Comparison of ENCODE assay signal across 29 mouse cellular contexts in genomic region chr3:129400092-129400924, GRCm38 (mm10).
DNase-seq lines count a peak whose midpoint lies in the region; ATAC-seq and TF ChIP-seq lines count a peak whose summit lies in the region.
"Had no signal": no experiment of that assay in that cellular context is flagged by ENCODE, and none has a peak within 500 bp of the region (broad histone marks: within the 10 kb centered on the region; RNA-seq: fewer than 3 reads in every experiment).

No protein-coding gene starts in this region.

- no peak overlapping the region for H3K4me3 ChIP-seq in forebrain, embryonic 11.5 days (ENCODE audit: low read depth, low read length)
- H3K4me3 ChIP-seq in forebrain, embryonic 13.5 days = no peak overlapping the region
- H3K4me3 ChIP-seq in midbrain, embryonic 11.5 days (ENCODE audit: low read depth, low read length) = no peak overlapping the region
- no peak overlapping the region for H3K4me3 ChIP-seq in midbrain, postnatal 0 days (ENCODE audit: low read depth, low read length)
- H3K4me3 ChIP-seq: embryonic facial prominence, embryonic 15.5 days; hindbrain, embryonic 10.5 days; hindbrain, embryonic 15.5 days; limb, embryonic 10.5 days; limb, embryonic 15.5 days; neural tube, embryonic 13.5 days; stomach, embryonic 15.5 days had no signal

- DNase-seq in forebrain, embryonic 11.5 days (ENCODE audit: low spot score) = no peak
- DNase-seq in midbrain, embryonic 11.5 days (ENCODE audit: low spot score, missing footprints) = peak; percentile 73
- no peak for DNase-seq in midbrain, postnatal 0 days (ENCODE audit: low spot score)
- DNase-seq in A20 (ENCODE audit: low read depth, low spot score) (peak; percentile 68), MEL-GATA-1-ER (ENCODE audit: extremely low read depth, low read depth) (peak; percentile 71)
- DNase-seq in spleen, postnatal 10 days (ENCODE audit: low spot score in 2 of 2) = no peak
- DNase-seq: adrenal gland, postnatal 14 days; cerebellum, adult 11-12 months; cerebellum, postnatal 10 days; forebrain, postnatal 0 days; heart, postnatal 14 days; kidney, adult 18-20 months; layer of hippocampus, adult 9-11 months; lung, adult 2 months; lung, postnatal 10 days; retina, postnatal 1 day; right cerebral cortex, postnatal 14 days had no signal

- no peak for TF ChIP-seq CTCF in midbrain, postnatal 0 days (IDR thresholded peaks at IDR 0.05)

- no peaks in the 10 kb centered on the region for H3K4me1 ChIP-seq in forebrain, embryonic 11.5 days (replicated peaks; ENCODE audit: control insufficient read depth, insufficient read depth, low read length)
- no peaks in the 10 kb centered on the region for H3K4me1 ChIP-seq in forebrain, embryonic 13.5 days
- H3K4me1 ChIP-seq in midbrain, embryonic 11.5 days (ENCODE audit: control insufficient read depth, insufficient read depth, low read length) = no peaks in the 10 kb centered on the region
- no peaks in the 10 kb centered on the region for H3K4me1 ChIP-seq in midbrain, postnatal 0 days (ENCODE audit: insufficient read depth, low read length)
- H3K4me1 ChIP-seq: embryonic facial prominence, embryonic 15.5 days; hindbrain, embryonic 15.5 days; limb, embryonic 10.5 days; limb, embryonic 15.5 days; stomach, embryonic 15.5 days had no signal

- no peaks in the 10 kb centered on the region for H3K27me3 ChIP-seq in forebrain, embryonic 11.5 days (ENCODE audit: control insufficient read depth, insufficient read depth, low read length)
- H3K27me3 ChIP-seq in forebrain, embryonic 13.5 days = no peaks in the 10 kb centered on the region
- H3K27me3 ChIP-seq in midbrain, embryonic 11.5 days (ENCODE audit: control insufficient read depth, insufficient read depth, low read length) = no peaks in the 10 kb centered on the region
- no peaks in the 10 kb centered on the region for H3K27me3 ChIP-seq in midbrain, postnatal 0 days (ENCODE audit: insufficient read depth, low read length)
- H3K27me3 ChIP-seq: embryonic facial prominence, embryonic 15.5 days; hindbrain, embryonic 15.5 days; limb, embryonic 15.5 days; neural tube, embryonic 13.5 days; stomach, embryonic 15.5 days had no signal

- no peaks in the 10 kb centered on the region for H3K36me3 ChIP-seq in forebrain, embryonic 11.5 days (ENCODE audit: control insufficient read depth, insufficient read depth, low read length)
- H3K36me3 ChIP-seq in forebrain, embryonic 13.5 days (ENCODE audit: poor library complexity, severe bottlenecking) = no peaks in the 10 kb centered on the region
- no peaks in the 10 kb centered on the region for H3K36me3 ChIP-seq in midbrain, embryonic 11.5 days (ENCODE audit: control insufficient read depth, insufficient read depth, low read length)
- H3K36me3 ChIP-seq in midbrain, postnatal 0 days (ENCODE audit: insufficient read depth, low read length) = no peaks in the 10 kb centered on the region
- H3K36me3 ChIP-seq: embryonic facial prominence, embryonic 15.5 days; hindbrain, embryonic 10.5 days; hindbrain, embryonic 15.5 days; limb, embryonic 10.5 days; limb, embryonic 15.5 days; neural tube, embryonic 13.5 days; stomach, embryonic 15.5 days had no signal

- H3K9me3 ChIP-seq in forebrain, embryonic 11.5 days (ENCODE audit: control insufficient read depth, low read length) = no peaks in the 10 kb centered on the region
- H3K9me3 ChIP-seq in forebrain, embryonic 13.5 days (replicated peaks) = no peaks in the 10 kb centered on the region
- no peaks in the 10 kb centered on the region for H3K9me3 ChIP-seq in midbrain, embryonic 11.5 days (ENCODE audit: control insufficient read depth, low read length)
- H3K9me3 ChIP-seq in midbrain, postnatal 0 days (ENCODE audit: low read length) = no peaks in the 10 kb centered on the region
- H3K9me3 ChIP-seq: embryonic facial prominence, embryonic 15.5 days; hindbrain, embryonic 10.5 days; hindbrain, embryonic 15.5 days; limb, embryonic 10.5 days; limb, embryonic 15.5 days; neural tube, embryonic 13.5 days; stomach, embryonic 15.5 days had no signal

- no peak overlapping the region for H3K27ac ChIP-seq in forebrain, embryonic 11.5 days (ENCODE audit: low read depth, low read length)
- H3K27ac ChIP-seq in forebrain, embryonic 13.5 days = no peak overlapping the region
- H3K27ac ChIP-seq in midbrain, embryonic 11.5 days (ENCODE audit: low read depth, low read length) = no peak overlapping the region
- no peak overlapping the region for H3K27ac ChIP-seq in midbrain, postnatal 0 days (ENCODE audit: low read depth, low read length)
- H3K27ac ChIP-seq: embryonic facial prominence, embryonic 15.5 days; hindbrain, embryonic 10.5 days; hindbrain, embryonic 15.5 days; kidney, postnatal 0 days; limb, embryonic 10.5 days; limb, embryonic 15.5 days; liver, embryonic 14.5 days; macrophage; neural tube, embryonic 13.5 days; stomach, embryonic 15.5 days had no signal

- 67% methylated on average over 12 of the region's 12 CpGs for WGBS in forebrain, embryonic 11.5 days
- 65% methylated on average over 12 of the region's 12 CpGs for WGBS in forebrain, embryonic 13.5 days
- 76% methylated on average over 12 of the region's 12 CpGs for WGBS in midbrain, embryonic 11.5 days
- WGBS in midbrain, postnatal 0 days = 72% methylated on average over 12 of the region's 12 CpGs

- ATAC-seq in forebrain, embryonic 11.5 days (replicated peaks; ENCODE audit: low FRiP score) = peak; percentile 60
- ATAC-seq in forebrain, embryonic 13.5 days = no peak
- ATAC-seq in midbrain, embryonic 11.5 days (ENCODE audit: low FRiP score) = no peak
- ATAC-seq in midbrain, postnatal 0 days (ENCODE audit: low FRiP score) = no peak
- ATAC-seq in erythroblast, adult 5-6 weeks (replicated peaks; ENCODE audit: low FRiP score, poor library complexity, severe bottlenecking) = no peak
- ATAC-seq: forebrain, postnatal 0 days had no signal

- no peak overlapping the region for H3K4me2 ChIP-seq in forebrain, embryonic 11.5 days (ENCODE audit: low read depth, low read length, severe bottlenecking)
- no peak overlapping the region for H3K4me2 ChIP-seq in forebrain, embryonic 13.5 days
- H3K4me2 ChIP-seq in midbrain, embryonic 11.5 days = no peak overlapping the region
- H3K4me2 ChIP-seq in midbrain, postnatal 0 days (ENCODE audit: low read depth, low read length, poor library complexity, severe bottlenecking) = no peak overlapping the region
- H3K4me2 ChIP-seq: embryonic facial prominence, embryonic 15.5 days; hindbrain, embryonic 15.5 days; limb, embryonic 15.5 days; neural tube, embryonic 13.5 days; stomach, embryonic 15.5 days had no signal

- H3K9ac ChIP-seq in forebrain, embryonic 11.5 days (ENCODE audit: low read length) = no peak overlapping the region
- H3K9ac ChIP-seq in forebrain, embryonic 13.5 days = no peak overlapping the region
- no peak overlapping the region for H3K9ac ChIP-seq in midbrain, embryonic 11.5 days (ENCODE audit: low read length)
- no peak overlapping the region for H3K9ac ChIP-seq in midbrain, postnatal 0 days (replicated peaks; ENCODE audit: low read length, poor library complexity, severe bottlenecking)
- H3K9ac ChIP-seq: embryonic facial prominence, embryonic 15.5 days; forebrain, postnatal 0 days; hindbrain, embryonic 15.5 days; limb, embryonic 15.5 days; liver, embryonic 14.5 days; neural tube, embryonic 13.5 days; stomach, embryonic 15.5 days had no signal

Comparison
In these comparisons a context has a peak if more than half of its experiments do, and no peak if none do; other contexts are left out.
1. DNase-seq: peak in midbrain, embryonic 11.5 days (single experiment), A20 (single experiment) and MEL-GATA-1-ER (single experiment); none in forebrain, embryonic 11.5 days (single experiment), midbrain, postnatal 0 days (single experiment) and spleen, postnatal 10 days (0 of 2).